Mouse (Mus musculus) erythroblast, adult 5-6 weeks (primary cell): Measurements from ENCODE around the gene Rnf187. TPM values are rescaled to one million over a fixed set of nuclear protein-coding genes. Genes with fewer than 3 reads are reported as not detected.

Experiments used
- ATAC-seq: replicated peaks from 2 replicates; pipeline ENCODE4 v1.8.0; 2016; ENCODE audit warnings: moderate number of reproducible peaks, mild to moderate bottlenecking, moderate TSS enrichment, inconsistent platforms; ENCODE audit not compliant: poor library complexity, low FRiP score, severe bottlenecking
- total RNA-seq, 2 experiments: library from RNA; stranded (forward) in 1 of 2; stranded (reverse) in 1 of 2; fragments of 150-400 nt in 1 of 2; fragments of 200-764, 138-1000 nt in 1 of 2; gene quantifications; 2 replicates each; pipeline versions ENCODE4 v1.2.3 to v1.2.4; 2015 to 2017; ENCODE audit warnings: low replicate concordance in 2 of 2

The Rnf187 gene
- total RNA-seq, 2 experiments from 2014 or later, result 23.6 to 36.6 TPM

- peak; percentile 37 for ATAC-seq
Measured at GRCm38 (mm10) chr11:58913776-58914175, 24.9 kb downstream of the Rnf187 start.

- peak; percentile 53 for ATAC-seq
Measured at GRCm38 (mm10) chr11:58904838-58905237, 33.9 kb downstream of the Rnf187 start.

- no peak; the same call in 1 of the 2 replicates for ATAC-seq
Measured at GRCm38 (mm10) chr11:58904410-58904718, 34.4 kb downstream of the Rnf187 start.

DNA sequence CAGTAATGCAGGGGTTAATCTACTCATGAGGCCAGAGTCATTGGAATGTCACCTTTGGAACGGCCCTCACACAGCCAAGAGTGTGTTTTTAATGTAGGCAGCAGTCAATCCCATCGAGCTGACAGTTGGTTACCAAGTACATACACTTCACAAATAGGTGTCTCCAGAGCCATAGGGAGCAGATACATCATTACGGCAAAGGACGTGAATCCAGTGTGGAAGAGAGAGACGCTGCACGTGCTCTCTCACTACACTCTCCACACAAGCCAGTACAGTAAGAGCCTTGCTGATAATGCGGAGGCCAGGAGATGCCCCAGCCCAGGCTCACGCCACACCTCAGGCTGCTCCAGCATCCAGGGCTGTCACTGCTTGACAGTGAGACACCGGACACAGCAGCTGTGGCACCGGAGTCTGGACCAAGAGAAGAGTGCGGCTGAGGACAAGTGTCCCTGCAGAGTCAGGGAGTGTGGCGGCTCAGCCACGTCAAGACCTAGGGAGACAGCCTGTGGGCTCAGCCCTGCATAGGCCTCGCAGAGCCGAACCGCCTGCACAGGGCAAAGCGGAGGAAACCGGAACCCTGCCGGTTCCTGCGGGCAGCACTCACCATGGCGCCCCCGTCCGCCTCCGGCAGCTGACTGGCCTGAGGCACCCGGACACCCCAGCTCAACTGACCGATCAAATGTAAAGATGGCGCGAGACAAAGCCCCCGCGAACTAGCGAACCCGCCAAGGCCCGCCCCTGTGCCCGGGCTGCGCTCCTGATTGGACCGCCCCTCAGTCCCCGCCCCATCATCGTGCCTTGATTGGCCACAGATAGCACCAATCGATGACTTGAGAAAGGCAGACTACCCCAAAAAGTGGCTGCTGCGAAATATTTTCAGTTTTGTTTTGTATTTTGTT, 35.0 kb downstream of the Rnf187 start, which contains the start of gene Zfp39:
Gene Zfp39, minus strand, starts transcription at position 715 of the 899 bp plus-strand sequence.
- peak; percentile 81 for ATAC-seq

GRCm38 (mm10) chr11:58901080-58901479, 37.6 kb downstream of the Rnf187 start:
- peak; percentile 81 for ATAC-seq

DNA sequence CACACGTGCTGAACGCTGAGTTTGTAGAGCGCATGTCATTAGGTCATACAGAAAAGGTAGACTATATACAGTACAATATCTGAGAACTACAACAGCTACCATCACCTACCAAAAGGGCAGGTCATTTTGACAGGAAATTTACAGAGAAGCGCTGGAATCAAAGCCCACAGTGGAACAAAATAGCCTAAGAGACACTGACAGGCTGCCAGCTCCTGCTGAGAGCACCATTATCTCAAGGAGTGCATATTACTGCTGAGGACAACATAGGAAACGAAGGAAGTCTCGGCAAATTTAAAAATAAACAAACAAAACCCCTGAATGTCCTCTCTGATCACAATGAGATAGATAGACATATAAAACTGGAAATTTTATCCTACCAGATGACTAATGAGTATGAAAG, 41.2 kb downstream of the Rnf187 start:
- ATAC-seq, result no peak

DNA sequence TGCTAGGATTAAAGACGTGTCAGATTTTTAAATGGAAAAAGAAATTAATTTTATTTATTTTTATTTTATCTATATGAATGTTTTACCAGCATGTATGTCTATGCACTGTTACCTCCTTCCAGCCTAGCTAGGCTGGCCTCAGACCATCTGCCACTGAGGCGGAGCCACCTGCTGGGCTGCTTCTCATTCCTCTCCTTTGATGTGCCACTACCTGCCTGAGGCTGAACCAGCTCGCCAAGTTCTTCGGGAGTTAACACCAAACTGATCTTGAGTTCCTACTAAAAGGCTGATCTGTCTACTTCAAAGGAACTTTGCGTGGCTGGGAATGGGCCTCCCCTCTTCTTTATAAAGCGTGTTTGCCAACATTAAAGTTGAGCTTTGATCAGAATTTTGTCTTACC, 44.3 kb downstream of the Rnf187 start:
- ATAC-seq, result no peak

GRCm38 (mm10) chr11:58890511-58890910, 48.2 kb downstream of the Rnf187 start:
- ATAC-seq, result no peak

DNA sequence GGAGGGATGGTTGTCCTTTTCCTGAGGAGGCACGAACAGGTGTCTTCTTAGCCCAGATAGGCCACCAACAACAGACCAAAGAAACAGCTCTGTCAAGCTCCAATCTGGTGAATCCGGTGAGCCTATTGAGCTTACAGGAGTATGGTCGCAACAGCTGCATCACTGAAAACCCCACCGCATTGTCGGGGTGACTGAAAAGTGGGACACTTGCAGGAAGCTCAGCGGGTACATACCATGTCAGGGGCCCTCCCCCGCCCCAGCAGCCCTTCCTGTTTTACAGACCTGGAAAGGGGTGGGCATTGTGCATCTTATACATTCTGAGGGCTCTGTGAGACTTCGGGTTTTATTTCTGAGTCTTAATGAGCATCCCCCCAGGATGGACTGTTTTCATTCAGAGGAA, 55.0 kb downstream of the Rnf187 start:
- ATAC-seq, result no peak

Other genes with a start within 250 kb of the Rnf187 start
- not detected in 2 replicates for gene Olfr319, start 239.8 kb downstream of the Rnf187 start, total RNA-seq (2015; ENCODE audit: low replicate concordance)
- not detected in 2 replicates for gene Olfr319, start 239.8 kb downstream of the Rnf187 start, total RNA-seq (2017; ENCODE audit: low replicate concordance)
- not detected in 2 replicates for gene Olfr318, start 214.9 kb downstream of the Rnf187 start, total RNA-seq (2015; ENCODE audit: low replicate concordance)
- gene Olfr318, start 214.9 kb downstream of the Rnf187 start, total RNA-seq (2017; ENCODE audit: low replicate concordance), result not detected in 2 replicates
- gene Olfr317, start 199.7 kb downstream of the Rnf187 start, total RNA-seq (2015; ENCODE audit: low replicate concordance), result not detected in 2 replicates
- gene Olfr317, start 199.7 kb downstream of the Rnf187 start, total RNA-seq (2017; ENCODE audit: low replicate concordance), result not detected in 2 replicates
- not detected in 2 replicates for gene Olfr316, start 186.2 kb downstream of the Rnf187 start, total RNA-seq (2015; ENCODE audit: low replicate concordance)
- not detected in 2 replicates for gene Olfr316, start 186.2 kb downstream of the Rnf187 start, total RNA-seq (2017; ENCODE audit: low replicate concordance)
- gene Olfr315, start 165.7 kb downstream of the Rnf187 start, total RNA-seq (2015; ENCODE audit: low replicate concordance), result not detected in 2 replicates
- gene Olfr315, start 165.7 kb downstream of the Rnf187 start, total RNA-seq (2017; ENCODE audit: low replicate concordance), result not detected in 2 replicates
- not detected in 2 replicates for gene Olfr314, start 156.0 kb downstream of the Rnf187 start, total RNA-seq (2015; ENCODE audit: low replicate concordance)
- gene Olfr314, start 156.0 kb downstream of the Rnf187 start, total RNA-seq (2017; ENCODE audit: low replicate concordance), result not detected in 2 replicates
- not detected in 2 replicates for gene Fam183b, start 137.0 kb downstream of the Rnf187 start, total RNA-seq (2015; ENCODE audit: low replicate concordance)
- gene Fam183b, start 137.0 kb downstream of the Rnf187 start, total RNA-seq (2017; ENCODE audit: low replicate concordance), result not detected in 2 replicates
- not detected in 2 replicates for gene Olfr313, start 123.9 kb downstream of the Rnf187 start, total RNA-seq (2015; ENCODE audit: low replicate concordance)
- gene Olfr313, start 123.9 kb downstream of the Rnf187 start, total RNA-seq (2017; ENCODE audit: low replicate concordance), result not detected in 2 replicates
- gene Olfr312, start 109.7 kb downstream of the Rnf187 start, total RNA-seq (2015; ENCODE audit: low replicate concordance), result not detected in 2 replicates
- gene Olfr312, start 109.7 kb downstream of the Rnf187 start, total RNA-seq (2017; ENCODE audit: low replicate concordance), result 0.42 TPM in 1 of 2 replicates, not detected in the other
- not detected in 2 replicates for gene Olfr311, start 99.7 kb downstream of the Rnf187 start, total RNA-seq (2015; ENCODE audit: low replicate concordance)
- gene Olfr311, start 99.7 kb downstream of the Rnf187 start, total RNA-seq (2017; ENCODE audit: low replicate concordance), result not detected in 2 replicates
- gene Gm12258, start 91.8 kb downstream of the Rnf187 start, total RNA-seq (2015; ENCODE audit: low replicate concordance), result 19.2 and 31.1 TPM in 2 replicates
- gene Gm12258, start 91.8 kb downstream of the Rnf187 start, total RNA-seq (2017; ENCODE audit: low replicate concordance), result 20.1 and 38.3 TPM in 2 replicates
- 0.63 and 1.7 TPM in 2 replicates for gene 2810021J22Rik, start 71.7 kb downstream of the Rnf187 start, total RNA-seq (2015; ENCODE audit: low replicate concordance)
- 2.0 and 2.1 TPM in 2 replicates for gene 2810021J22Rik, start 71.7 kb downstream of the Rnf187 start, total RNA-seq (2017; ENCODE audit: low replicate concordance)
- 15.2 and 23.4 TPM in 2 replicates for gene Zfp39, start 34.7 kb downstream of the Rnf187 start, total RNA-seq (2015; ENCODE audit: low replicate concordance)
- gene Zfp39, start 34.7 kb downstream of the Rnf187 start, total RNA-seq (2017; ENCODE audit: low replicate concordance), result 18.3 and 19.8 TPM in 2 replicates
- gene Btnl10, start 21.0 kb downstream of the Rnf187 start, total RNA-seq (2015; ENCODE audit: low replicate concordance), result 296 and 325 TPM in 2 replicates
- gene Btnl10, start 21.0 kb downstream of the Rnf187 start, total RNA-seq (2017; ENCODE audit: low replicate concordance), result 491 and 558 TPM in 2 replicates
- gene Hist3h2ba, start 10.0 kb upstream of the Rnf187 start, total RNA-seq (2015; ENCODE audit: low replicate concordance), result 7.5 and 25.9 TPM in 2 replicates
- gene Hist3h2ba, start 10.0 kb upstream of the Rnf187 start, total RNA-seq (2017; ENCODE audit: low replicate concordance), result 40.6 and 51.9 TPM in 2 replicates
- 30.5 and 41.5 TPM in 2 replicates for gene Hist3h2a, start 15.8 kb upstream of the Rnf187 start, total RNA-seq (2015; ENCODE audit: low replicate concordance)
- gene Hist3h2a, start 15.8 kb upstream of the Rnf187 start, total RNA-seq (2017; ENCODE audit: low replicate concordance), result 255 and 279 TPM in 2 replicates
- 0.63 TPM in 1 of 2 replicates, not detected in the other for gene Trim17, start 15.8 kb upstream of the Rnf187 start, total RNA-seq (2015; ENCODE audit: low replicate concordance)
- gene Trim17, start 15.8 kb upstream of the Rnf187 start, total RNA-seq (2017; ENCODE audit: low replicate concordance), result 1.5 TPM in 1 of 2 replicates, not detected in the other
- gene Trim11, start 39.2 kb upstream of the Rnf187 start, total RNA-seq (2015; ENCODE audit: low replicate concordance), result 6.7 and 11.1 TPM in 2 replicates
- gene Trim11, start 39.2 kb upstream of the Rnf187 start, total RNA-seq (2017; ENCODE audit: low replicate concordance), result 8.1 and 10.8 TPM in 2 replicates
- gene Obscn, start 197.5 kb upstream of the Rnf187 start, total RNA-seq (2015; ENCODE audit: low replicate concordance), result 0.42 and 0.96 TPM in 2 replicates
- gene Obscn, start 197.5 kb upstream of the Rnf187 start, total RNA-seq (2017; ENCODE audit: low replicate concordance), result 2.7 and 4.5 TPM in 2 replicates
- 11.5 and 30.7 TPM in 2 replicates for gene Iba57, start 224.8 kb upstream of the Rnf187 start, total RNA-seq (2015; ENCODE audit: low replicate concordance)
- gene Iba57, start 224.8 kb upstream of the Rnf187 start, total RNA-seq (2017; ENCODE audit: low replicate concordance), result 64.1 and 74.6 TPM in 2 replicates
- gene Gjc2, start 244.3 kb upstream of the Rnf187 start, total RNA-seq (2015; ENCODE audit: low replicate concordance), result not detected in 2 replicates
- gene Gjc2, start 244.3 kb upstream of the Rnf187 start, total RNA-seq (2017; ENCODE audit: low replicate concordance), result not detected in 2 replicates